Mouse (Mus musculus) mouse embryonic stem cell (cell line): ENCODE data around the gene Creb3l4.

Experiments
- in situ Hi-C, 2 experiments: fragments of 300-500 bp; cut with MboI; formaldehyde crosslinking; loops; 1 replicate in 1 of 2; 3 replicates in 1 of 2; pipeline ENCODE4 v1.14.3; 2019 to 2020; ENCODE audit warnings: low sequenced_read_pairs in 2 of 2, low pct_unique_long_range_greater_than_20kb in 1 of 2, mixed read lengths in 1 of 2; ENCODE audit not compliant: unreplicated experiment in 1 of 2

Gene Creb3l4

DNA sequence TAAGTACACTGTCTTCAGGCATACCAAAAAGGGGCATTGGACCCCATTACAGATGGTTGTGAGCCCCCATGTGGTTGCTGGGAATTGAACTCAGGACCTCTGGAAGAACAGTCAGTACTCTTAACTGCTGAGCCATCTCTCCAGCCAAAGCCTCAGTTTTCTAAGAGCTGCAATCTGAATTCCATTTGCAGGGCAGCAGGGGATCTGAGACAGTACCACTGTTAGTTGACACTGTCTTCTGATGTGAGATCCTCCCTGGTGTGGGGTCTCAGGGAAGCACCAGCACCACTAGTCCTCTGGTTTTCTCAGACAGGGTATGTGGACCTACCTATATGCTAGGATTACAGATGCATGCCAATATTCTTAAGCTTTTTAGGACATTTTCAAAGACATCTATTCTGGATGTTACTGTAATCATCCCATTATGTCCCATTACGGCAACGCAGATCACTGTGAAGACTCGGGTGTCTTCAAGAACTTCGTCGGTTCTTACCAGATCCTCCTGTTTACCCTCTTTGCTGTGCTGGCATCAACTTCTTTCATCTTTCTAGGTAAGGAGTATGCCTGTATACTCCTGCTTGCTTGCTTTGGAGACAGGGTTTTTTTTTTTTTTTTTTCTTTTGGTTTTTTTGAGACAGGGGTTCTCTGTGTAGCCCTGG, 33.3 kb downstream of the Creb3l4 start:
- in situ Hi-C loops, result no loop called here

DNA sequence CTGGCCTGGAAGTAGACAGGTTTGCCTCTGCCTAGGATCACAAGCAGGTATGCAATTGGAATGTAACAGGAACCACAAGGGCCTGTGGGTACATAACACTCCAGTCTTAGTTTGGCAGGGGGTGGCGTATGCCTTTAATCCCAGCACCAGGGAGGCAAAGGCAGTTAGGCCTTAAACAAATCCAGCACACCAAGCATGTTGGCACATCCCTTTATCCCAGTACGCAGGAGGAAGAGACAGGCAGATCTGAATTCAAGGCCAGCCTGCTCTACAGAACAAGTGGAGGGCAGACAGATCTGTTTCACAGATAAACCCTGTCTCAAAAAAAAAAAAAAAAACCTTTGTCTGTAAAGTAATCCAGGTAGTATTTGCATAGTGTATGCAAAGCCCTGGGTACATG, 34.6 kb downstream of the Creb3l4 start:
- in situ Hi-C loops, result no loop called here

DNA sequence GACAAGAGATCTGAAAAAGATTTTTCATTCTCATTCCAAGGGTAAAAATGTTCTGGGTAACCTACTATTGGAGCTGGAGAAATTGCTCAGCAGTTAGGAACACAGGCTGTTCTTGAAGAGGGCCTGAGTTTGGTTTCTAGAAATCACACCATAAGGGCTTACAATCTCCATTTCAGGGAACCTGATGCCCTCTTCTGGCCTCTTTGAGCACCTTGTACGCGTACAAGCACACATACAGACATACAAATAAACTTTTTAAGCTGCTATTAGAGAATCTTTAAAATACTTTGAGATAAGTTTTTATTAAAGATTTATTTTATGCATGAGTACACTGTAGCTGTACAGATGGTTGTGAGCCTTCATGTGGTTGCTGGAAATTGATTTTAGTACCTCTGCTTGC, 38.7 kb downstream of the Creb3l4 start:
- in situ Hi-C loops, result no loop called here

DNA sequence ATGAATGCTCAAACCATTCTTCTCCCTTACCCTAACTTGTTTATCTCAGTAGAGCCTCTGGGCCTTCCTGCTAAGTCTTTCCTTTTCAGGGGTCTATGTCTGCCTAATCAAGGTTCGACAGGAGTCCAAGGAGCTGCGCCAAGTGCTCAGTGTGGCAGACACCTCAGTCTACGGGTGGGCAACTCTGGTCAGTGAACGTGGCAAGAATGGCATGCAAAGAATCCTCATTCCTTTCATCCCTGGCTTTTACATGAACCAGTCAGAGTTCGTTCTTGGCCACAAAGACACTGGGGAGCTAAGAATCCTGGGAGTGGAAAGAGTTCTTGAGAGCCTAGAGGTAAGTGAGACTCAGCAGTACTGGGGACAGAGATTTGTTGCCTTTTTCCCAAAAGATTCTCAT, 39.7 kb downstream of the Creb3l4 start:
- in situ Hi-C loops, result no loop called here

DNA sequence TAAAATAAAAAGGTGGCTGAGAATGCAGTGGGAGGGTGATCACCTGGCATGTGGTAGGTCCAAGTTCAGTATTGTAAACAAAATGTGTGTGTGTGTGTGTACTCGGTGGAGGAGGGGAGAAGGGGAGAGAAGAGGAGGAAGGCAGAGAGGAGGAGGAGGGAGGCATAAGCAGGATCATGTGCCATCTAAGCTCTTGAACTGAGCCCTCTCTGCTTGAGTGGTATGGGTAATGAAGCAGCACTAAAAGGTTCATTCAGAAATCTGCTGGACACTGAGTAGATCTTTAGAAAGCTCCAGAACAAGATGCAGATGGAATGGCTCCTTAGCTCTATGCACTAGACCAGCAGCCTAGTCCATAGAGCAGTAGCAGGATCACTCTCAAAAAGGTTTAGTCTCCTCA, 40.4 kb downstream of the Creb3l4 start:
- in situ Hi-C loops, result no loop called here

DNA sequence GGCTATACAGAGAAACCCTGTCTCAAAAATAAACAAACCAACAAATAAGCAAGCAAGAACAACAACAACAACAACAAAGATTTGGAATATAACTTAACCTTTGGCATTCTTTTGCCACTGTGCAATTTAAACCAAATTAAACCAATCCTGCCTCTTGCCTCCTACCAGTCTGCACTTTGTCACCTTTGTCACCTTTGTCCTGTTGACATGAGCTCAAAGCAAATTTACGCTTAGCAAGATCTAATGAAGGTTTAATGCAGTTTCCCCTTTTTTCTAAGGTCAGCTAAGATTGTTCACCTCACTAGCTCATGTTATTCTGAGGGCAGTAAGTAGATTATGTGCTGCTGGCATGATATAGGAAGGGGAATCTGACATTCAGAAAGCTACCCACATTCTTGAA, 45.8 kb downstream of the Creb3l4 start:
- in situ Hi-C loops, result no loop called here

DNA sequence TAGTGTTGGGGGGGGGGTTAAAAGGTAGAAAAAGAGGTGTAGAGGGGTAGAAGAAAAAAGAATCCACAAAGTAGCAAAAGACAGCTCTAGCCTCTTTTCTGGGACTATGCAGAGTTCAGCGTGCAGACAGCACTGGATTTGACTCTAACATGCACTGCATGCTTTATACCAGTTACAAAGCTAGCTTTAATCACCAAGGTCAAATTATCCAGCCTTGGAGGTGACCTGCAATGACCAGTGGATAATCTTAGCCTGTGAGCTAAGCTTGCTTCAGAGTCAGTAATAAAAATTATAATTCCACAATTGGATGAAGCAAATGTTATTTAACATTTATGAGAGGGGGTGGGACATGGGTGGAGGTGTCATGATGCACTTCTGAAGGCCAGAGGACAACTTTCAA, 47.7 kb downstream of the Creb3l4 start:
- in situ Hi-C loops, result no loop called here

DNA sequence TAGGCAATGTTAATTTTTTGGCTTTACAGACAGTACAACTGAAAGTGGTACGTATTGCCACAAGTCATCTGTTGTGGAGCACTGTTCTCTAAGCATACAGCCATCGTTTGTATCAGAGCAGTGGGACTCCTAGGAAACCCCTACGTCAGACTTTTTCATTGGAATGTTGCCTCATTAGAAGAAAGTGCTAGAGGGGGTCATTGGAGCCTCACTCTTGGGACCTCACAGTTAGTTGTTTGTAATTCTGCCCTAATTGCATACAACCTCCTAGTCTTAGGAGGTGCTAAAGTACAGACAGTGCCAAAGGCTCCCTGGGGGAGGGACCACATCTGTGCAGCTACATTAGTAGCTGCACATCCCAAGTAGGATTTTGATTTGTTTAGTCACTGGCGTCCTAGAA, 48.6 kb downstream of the Creb3l4 start:
- in situ Hi-C loops, result no loop called here

DNA sequence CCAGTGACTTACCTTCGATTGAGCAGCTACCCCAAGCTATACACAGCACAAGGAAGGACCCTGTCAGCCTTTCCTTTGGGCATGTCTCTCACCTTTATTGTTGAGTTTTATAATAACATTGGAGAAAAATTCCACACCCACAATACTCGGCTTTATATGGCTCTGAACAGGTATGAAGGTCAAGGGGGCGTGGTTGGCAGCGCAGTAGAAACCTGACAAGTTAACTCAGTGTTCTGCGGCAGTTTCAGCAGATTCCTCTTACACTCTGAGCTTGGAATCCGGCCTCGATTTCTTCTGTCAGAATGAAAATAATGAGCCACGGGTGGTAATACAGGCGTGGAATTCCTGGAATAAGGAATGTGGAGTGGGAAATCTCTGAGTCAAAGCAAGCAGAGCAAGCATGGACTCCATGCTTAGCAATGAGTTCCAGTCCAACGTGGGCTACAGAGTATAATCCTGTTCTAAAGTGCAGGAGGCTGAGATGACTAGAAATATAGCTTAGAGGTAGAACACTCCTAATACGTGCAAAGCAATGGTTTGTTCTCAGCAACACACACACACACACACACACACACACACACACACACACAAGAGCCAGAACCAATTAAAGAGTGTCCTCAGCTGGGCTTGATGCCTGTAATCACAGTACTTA, 52.3 kb downstream of the Creb3l4 start:
- in situ Hi-C loops, result no loop called here
